Mouse (Mus musculus) forebrain, postnatal 0 days (tissue): ENCODE results near the gene Nudt1. TPM values are rescaled to one million over a fixed set of nuclear protein-coding genes. Genes with fewer than 3 reads are reported as not detected.

ENCODE experiments used
- ATAC-seq: fragments of 200-750 bp; cut with Nextera tagmentation; 2 replicates; pipeline ENCODE4 v1.8.0; 2017; ENCODE audit warnings: mild to moderate bottlenecking, moderate library complexity
- DNase-seq: peaks from one replicate; pipeline ENCODE4 v3.0.0-alpha.2; 2015
- H3K27ac ChIP-seq: fragments of 300-500 bp; sonication (generic); 2 replicates; pipeline ENCODE4 v1.5.1; 2014; ENCODE audit warnings: low read depth, mild to moderate bottlenecking, antibody characterized with exemption, low read length, moderate library complexity, mixed read lengths
- H3K27me3 ChIP-seq: fragments of 300-500 bp; sonication (generic); 2 replicates; pipeline ENCODE4 v1.6.1; 2014; ENCODE audit warnings: mild to moderate bottlenecking, low read length, mixed read lengths; ENCODE audit not compliant: insufficient read depth
- H3K36me3 ChIP-seq: fragments of 300-500 bp; sonication (generic); 2 replicates; pipeline ENCODE4 v1.6.1; 2014; ENCODE audit warnings: mild to moderate bottlenecking, moderate library complexity; ENCODE audit not compliant: insufficient read depth
- H3K4me1 ChIP-seq: fragments of 300-500 bp; sonication (generic); 2 replicates; pipeline ENCODE4 v1.6.1; 2014; ENCODE audit warnings: antibody characterized with exemption; ENCODE audit not compliant: insufficient read depth
- H3K4me2 ChIP-seq: fragments of 300-500 bp; sonication (generic); 2 replicates; pipeline ENCODE4 v1.6.1; 2014; ENCODE audit warnings: low read depth, mild to moderate bottlenecking, moderate library complexity
- H3K4me3 ChIP-seq: fragments of 300-500 bp; sonication (generic); 2 replicates; pipeline ENCODE4 v1.5.1; 2014; ENCODE audit warnings: low read depth, low read length, mixed read lengths
- H3K9ac ChIP-seq: fragments of 300-500 bp; sonication (generic); 2 replicates; pipeline ENCODE4 v1.6.1; 2014; ENCODE audit warnings: mild to moderate bottlenecking
- H3K9me3 ChIP-seq: fragments of 300-500 bp; sonication (generic); 2 replicates; pipeline ENCODE4 v1.6.1; 2016; ENCODE audit warnings: low read length
- CTCF ChIP-seq: sonication (generic); IDR thresholded peaks from 2 replicates; pipeline ENCODE4 v1.5.1; 2016; ENCODE audit warnings: antibody characterized with exemption, control low read depth, low read depth
- WGBS: fragments of 180-500 bp; shearing (Covaris S2); extraction: QIAGEN DNeasy Blood & Tissue Kit; methylation state at CpG from one replicate; pipeline ENCODE4 v1.1.7; 2014; 5-methylcytosine and 5-hydroxymethylcytosine counted together
- polyA plus RNA-seq: library from polyadenylated mRNA; unstranded; fragments of >200 nt; fragmentation: Nextera tagmentation; extraction: Ambion mirVana; gene quantifications from 2 replicates; pipeline ENCODE4 v1.2.1, GENCODE M21; 2015
- total RNA-seq: library from RNA; depleted of rRNA; stranded (reverse); fragments of >200 nt; gene quantifications from 2 replicates; pipeline ENCODE4 v1.2.3, GENCODE M21; 2014; rRNA removed

Nudt1 gene
- total and polyA plus RNA-seq, 2 experiments from 2014 or later: 5.6 to 14.7 TPM

DNA sequence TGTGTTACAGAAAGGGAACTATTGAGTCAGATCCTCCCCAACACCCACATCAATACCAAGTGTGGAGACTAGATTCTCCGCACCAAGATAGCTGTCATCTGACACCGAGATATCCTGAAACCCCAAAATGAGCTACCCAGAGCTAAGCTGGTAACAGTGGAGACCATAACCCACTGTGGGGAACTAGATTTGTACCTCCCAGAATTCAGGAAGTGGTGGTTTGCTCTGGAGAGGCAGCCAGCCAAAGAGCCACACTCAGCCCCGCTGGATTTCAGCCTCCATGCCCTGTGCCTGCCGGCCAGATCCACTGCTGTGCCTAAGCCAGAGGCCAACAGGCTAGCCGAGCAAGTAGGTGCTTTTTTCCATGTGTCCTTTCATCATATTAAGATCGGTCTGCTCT, 57.8 kb downstream of the Nudt1 start:
- no peak overlapping the region for H3K4me2 ChIP-seq
- no peaks in the 10 kb centered on the region for H3K4me1 ChIP-seq
- no peak overlapping the region for H3K4me3 ChIP-seq
- H3K27ac ChIP-seq: no peak overlapping the region
- no peaks in the 10 kb centered on the region for H3K9me3 ChIP-seq
- H3K9ac ChIP-seq: no peak overlapping the region
- 83% methylated on average over 6 of the region's 6 CpGs for WGBS
- no peaks in the 10 kb centered on the region for H3K36me3 ChIP-seq
- no peak for ATAC-seq
- no peak for TF ChIP-seq CTCF
- no peaks in the 10 kb centered on the region for H3K27me3 ChIP-seq
- DNase-seq: no peak

DNA sequence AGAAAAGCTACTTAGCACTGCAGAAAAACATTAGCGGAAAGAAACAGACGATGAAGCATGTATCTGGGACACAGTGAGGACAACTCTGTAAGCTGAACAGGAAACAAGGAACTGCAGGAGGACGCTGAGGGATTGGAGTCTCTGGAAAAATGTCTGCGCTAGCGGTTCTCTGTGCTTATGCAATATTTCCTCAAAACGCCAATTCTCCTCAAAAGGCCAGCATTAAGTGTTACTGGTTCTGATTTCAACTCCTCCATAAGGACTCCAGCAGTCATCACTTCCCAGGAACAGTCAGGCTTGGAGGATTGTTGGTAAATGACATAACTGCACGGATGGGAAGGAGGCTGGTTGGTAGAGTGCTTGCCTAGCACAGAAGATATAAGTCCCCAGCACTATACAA, 59.7 kb downstream of the Nudt1 start:
- 88% methylated on average over 7 of the region's 7 CpGs for WGBS
- ATAC-seq (no peak), DNase-seq (no peak)
- no peak overlapping the region for H3K4me3 ChIP-seq
- H3K4me2 ChIP-seq: no peak overlapping the region
- no peak for TF ChIP-seq CTCF
- H3K27ac ChIP-seq: no peak overlapping the region
- no peaks in the 10 kb centered on the region for H3K4me1 ChIP-seq
- H3K27me3 ChIP-seq: no peaks in the 10 kb centered on the region
- no peaks in the 10 kb centered on the region for H3K36me3 ChIP-seq
- H3K9me3 ChIP-seq: no peaks in the 10 kb centered on the region
- H3K9ac ChIP-seq: no peak overlapping the region

DNA sequence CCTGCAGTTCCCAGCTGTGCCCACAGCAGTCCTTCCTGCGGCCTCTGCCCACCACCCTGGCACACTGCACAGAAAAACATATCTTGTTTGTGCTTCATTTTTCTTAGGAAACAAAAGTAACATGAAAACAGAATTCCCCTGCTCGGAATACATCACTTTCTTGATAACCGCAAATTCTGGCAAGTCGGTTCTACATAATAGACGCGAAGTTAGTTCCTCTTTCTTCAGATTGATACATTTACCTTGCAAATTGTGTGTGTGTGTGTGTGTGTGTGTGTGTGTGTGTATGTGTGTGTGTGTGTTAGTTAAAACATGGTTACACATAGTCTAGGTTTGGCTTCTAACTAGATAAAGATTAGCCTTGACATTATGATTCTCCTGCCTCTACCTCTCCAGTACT, 61.2 kb downstream of the Nudt1 start:
- Histone ChIP-seq H3K4me2 (no peak overlapping the region), H3K9ac (no peak overlapping the region), H3K27me3 (no peaks in the 10 kb centered on the region), H3K9me3 (no peaks in the 10 kb centered on the region), H3K4me3 (no peak overlapping the region), H3K27ac (no peak overlapping the region), H3K4me1 (no peaks in the 10 kb centered on the region), H3K36me3 (no peaks in the 10 kb centered on the region)
- no peak for ATAC-seq
- TF ChIP-seq CTCF: no peak
- WGBS: 93% methylated on average over 6 of the region's 6 CpGs
- no peak for DNase-seq

DNA sequence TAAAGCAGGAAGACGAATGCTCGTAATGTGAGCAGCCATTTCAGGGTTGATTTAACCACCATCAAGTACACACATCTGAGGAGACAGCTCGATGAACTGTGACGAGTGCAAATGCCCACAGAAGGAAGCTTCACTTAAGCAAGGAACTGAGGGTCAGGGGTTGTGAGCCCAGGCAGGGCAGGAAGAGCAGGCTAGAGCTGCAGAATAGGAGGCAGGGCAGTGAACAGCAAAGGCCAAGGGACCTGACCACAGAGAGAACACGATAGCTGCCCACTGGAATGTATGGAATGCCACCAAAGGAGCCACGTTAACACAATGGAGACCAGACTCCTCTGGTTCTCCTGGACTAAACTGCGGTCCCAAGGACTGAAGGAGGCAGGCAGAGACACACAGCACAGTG, 62.1 kb downstream of the Nudt1 start:
- Histone ChIP-seq H3K27me3 (no peaks in the 10 kb centered on the region), H3K9ac (no peak overlapping the region), H3K4me2 (no peak overlapping the region), H3K4me1 (0 out of 2 replicates have a peak, but pooled peaks cover 3% of the 10 kb centered on the region), H3K9me3 (no peaks in the 10 kb centered on the region), H3K27ac (no peak overlapping the region), H3K4me3 (no peak overlapping the region), H3K36me3 (no peaks in the 10 kb centered on the region)
- DNase-seq (no peak), ATAC-seq (no peak)
- no peak for TF ChIP-seq CTCF
- WGBS: 35% methylated on average over 7 of the region's 7 CpGs

DNA sequence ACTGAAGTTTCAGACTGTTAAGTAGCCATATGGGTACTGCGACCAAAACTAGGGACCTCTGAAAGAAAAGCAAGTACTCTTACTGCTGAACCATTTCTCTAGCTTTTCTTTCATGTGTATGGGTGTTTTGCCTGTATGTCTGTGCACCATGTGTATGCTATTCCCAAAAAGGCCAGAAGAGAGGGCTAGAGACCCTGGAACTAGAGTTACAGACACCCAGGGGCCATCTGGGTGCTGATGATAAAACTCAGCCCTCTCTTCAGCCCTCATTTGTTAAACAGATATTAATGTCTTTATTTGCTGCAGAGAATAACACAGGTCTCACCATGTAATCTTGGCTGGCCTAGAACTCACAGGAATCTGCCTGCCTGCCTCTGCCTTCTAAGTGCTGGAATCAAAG, 63.0 kb downstream of the Nudt1 start:
- no peak overlapping the region for H3K9ac ChIP-seq
- no peaks in the 10 kb centered on the region for H3K9me3 ChIP-seq
- no peaks in the 10 kb centered on the region for H3K27me3 ChIP-seq
- H3K4me2 ChIP-seq: no peak overlapping the region
- no peaks in the 10 kb centered on the region for H3K36me3 ChIP-seq
- DNase-seq (no peak), ATAC-seq (no peak)
- no peak for TF ChIP-seq CTCF
- 0 out of 2 replicates have a peak, but pooled peaks cover 3% of the 10 kb centered on the region for H3K4me1 ChIP-seq
- WGBS: 95% methylated on average over 1 of the region's 1 CpGs
- no peak overlapping the region for H3K4me3 ChIP-seq
- no peak overlapping the region for H3K27ac ChIP-seq

DNA sequence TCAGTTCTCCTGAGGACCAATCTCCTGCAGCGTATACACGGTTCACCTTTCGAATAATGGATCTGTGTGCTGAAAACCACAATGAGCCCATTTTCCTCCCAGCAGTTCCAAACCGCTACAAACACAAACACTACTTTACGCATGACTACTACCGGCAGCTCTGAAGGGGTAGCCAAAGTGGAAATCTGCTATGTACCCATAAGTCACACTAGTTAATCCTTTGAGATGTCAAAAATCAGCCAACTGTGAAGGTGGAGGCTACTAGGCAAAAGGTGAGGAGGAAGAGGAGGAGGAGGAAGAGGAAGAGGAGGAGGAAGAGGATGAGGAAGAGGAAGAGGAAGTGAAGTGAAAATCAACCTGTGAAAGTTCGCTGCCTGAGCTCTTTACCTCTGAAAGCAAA, 65.8 kb downstream of the Nudt1 start:
- Histone ChIP-seq H3K4me3 (no peak overlapping the region), H3K4me2 (no peak overlapping the region), H3K9ac (no peak overlapping the region), H3K9me3 (no peaks in the 10 kb centered on the region), H3K27me3 (no peaks in the 10 kb centered on the region), H3K36me3 (no peaks in the 10 kb centered on the region), H3K27ac (no peak overlapping the region), H3K4me1 (0 out of 2 replicates have a peak, but pooled peaks cover 3% of the 10 kb centered on the region)
- ATAC-seq: no peak
- no peak for TF ChIP-seq CTCF
- 87% methylated on average over 7 of the region's 7 CpGs for WGBS
- no peak for DNase-seq

Other genes with a start within 250 kb of the Nudt1 start
- gene Mad1l1, start 104 bp upstream of the Nudt1 start, total RNA-seq: 21.3 and 22.8 TPM in 2 replicates
- 26.7 and 29.5 TPM in 2 replicates for gene Mad1l1, start 104 bp upstream of the Nudt1 start, polyA plus RNA-seq
- gene Mrm2, start 10.2 kb downstream of the Nudt1 start, total RNA-seq: 16.0 and 16.2 TPM in 2 replicates
- 14.8 and 15.9 TPM in 2 replicates for gene Mrm2, start 10.2 kb downstream of the Nudt1 start, polyA plus RNA-seq
- gene Snx8, start 67.6 kb downstream of the Nudt1 start, total RNA-seq: 42.8 and 54.6 TPM in 2 replicates
- gene Snx8, start 67.6 kb downstream of the Nudt1 start, polyA plus RNA-seq: 21.1 and 31.1 TPM in 2 replicates
- gene Eif3b, start 97.7 kb downstream of the Nudt1 start, total RNA-seq: 32.3 and 41.4 TPM in 2 replicates
- 64.0 and 73.0 TPM in 2 replicates for gene Eif3b, start 97.7 kb downstream of the Nudt1 start, polyA plus RNA-seq
- 0.10 TPM in 1 of 2 replicates, not detected in the other for gene Gm4869, start 124.0 kb downstream of the Nudt1 start, total RNA-seq
- not detected in 2 replicates for gene Gm4869, start 124.0 kb downstream of the Nudt1 start, polyA plus RNA-seq
- 11.0 and 11.5 TPM in 2 replicates for gene Chst12, start 183.9 kb downstream of the Nudt1 start, total RNA-seq
- gene Chst12, start 183.9 kb downstream of the Nudt1 start, polyA plus RNA-seq: 19.1 and 22.4 TPM in 2 replicates
- not detected in 2 replicates for gene Grifin, start 243.4 kb downstream of the Nudt1 start, total RNA-seq
- gene Grifin, start 243.4 kb downstream of the Nudt1 start, polyA plus RNA-seq: 0.36 TPM in 1 of 2 replicates, not detected in the other